Mouse (Mus musculus) NIH3T3 (cell line): ENCODE results near the gene Lcn11.

Experiments used
- DNase-seq: peaks from one replicate; pipeline ENCODE4 v3.0.0-alpha.2; 2012; ENCODE audit warnings: low read depth

Lcn11 gene

DNA sequence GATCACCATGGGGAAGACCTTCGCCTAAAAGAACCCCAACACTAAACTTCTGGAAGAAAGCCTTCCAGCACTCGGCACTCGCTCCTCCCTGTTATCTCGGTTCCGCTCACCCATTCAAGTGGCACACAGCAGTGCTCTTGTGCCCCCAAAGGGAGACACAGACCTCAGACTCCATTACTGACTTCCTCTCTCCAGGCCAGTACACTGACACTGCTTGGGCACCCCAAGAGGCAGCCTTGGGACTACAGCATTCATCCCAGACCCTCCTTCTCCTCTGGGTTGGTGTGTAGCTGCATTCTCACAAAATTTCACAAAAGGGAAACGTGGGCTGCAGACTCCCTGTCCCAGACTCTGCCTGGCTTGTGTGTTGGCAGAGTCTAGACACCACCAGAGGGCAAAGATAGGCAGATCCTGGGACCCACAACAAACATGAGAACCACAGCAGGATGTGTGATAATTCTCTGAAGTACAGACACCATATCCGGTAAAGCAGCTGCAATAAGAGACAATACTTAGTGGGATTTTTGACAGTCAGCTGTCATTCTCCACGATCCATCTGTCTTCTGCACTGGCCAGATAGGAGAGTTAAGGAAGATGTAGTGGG lies 51.6 kb downstream of the Lcn11 start:
- DNase-seq, result no peak
